Mouse (Mus musculus) brain, embryonic 14.5 days (tissue): ENCODE measurements around the gene Sys1.

Experiments used
- CTCF ChIP-seq: fragments of 200-500 bp; IDR thresholded peaks from 2 replicates; pipeline ENCODE4 v1.5.1; 2012; ENCODE audit warnings: inconsistent platforms, mild to moderate bottlenecking, moderate library complexity, borderline replicate concordance; ENCODE audit not compliant: insufficient read depth, insufficient read length; ENCODE audit errors: extremely low read depth
- POLR2A ChIP-seq: fragments of 200-500 bp; IDR thresholded peaks from 2 replicates; pipeline ENCODE4 v1.6.1; 2012; ENCODE audit warnings: mild to moderate bottlenecking, inconsistent platforms, borderline replicate concordance; ENCODE audit not compliant: poor library complexity, insufficient read depth, insufficient read length, severe bottlenecking; ENCODE audit errors: extremely low read depth

GRCm38 (mm10) chr2:164414581-164414980 is 42.2 kb upstream of the Sys1 start:
- no peak for TF ChIP-seq POLR2A
- no peak for TF ChIP-seq CTCF
